Mouse (Mus musculus): Measurements from ENCODE around the gene Slc27a1.
A peak's percentile ranks its signal among the peaks of the same experiment; 100 is the strongest.

The Slc27a1 gene

GRCm38 (mm10) chr8:71625088-71625487 is 56.4 kb downstream of the Slc27a1 start:
- no peak for DNase-seq (ENCODE audit: low read depth)

- no peak for DNase-seq (ENCODE audit: low read depth)
These were observed 58.1 kb downstream of the Slc27a1 start for GRCm38 (mm10) chr8:71626753-71627152.

GRCm38 (mm10) chr8:71627265-71628099 is 58.8 kb downstream of the Slc27a1 start:
- DNase-seq (ENCODE audit: low read depth), result no peak

GRCm38 (mm10) chr8:71628396-71629095 is 59.9 kb downstream of the Slc27a1 start:
- no peak for DNase-seq (ENCODE audit: low read depth)

GRCm38 (mm10) chr8:71629096-71629697 is 60.5 kb downstream of the Slc27a1 start:
- DNase-seq (ENCODE audit: low read depth), result peak; percentile 79

GRCm38 (mm10) chr8:71629781-71630212 is 61.1 kb downstream of the Slc27a1 start:
- DNase-seq (ENCODE audit: low read depth), result no peak

GRCm38 (mm10) chr8:71630761-71631160 is 62.1 kb downstream of the Slc27a1 start:
- no peak for DNase-seq (ENCODE audit: low read depth)

GRCm38 (mm10) chr8:71631897-71632296 is 63.2 kb downstream of the Slc27a1 start:
- no peak for DNase-seq (ENCODE audit: low read depth)

- no peak for DNase-seq (ENCODE audit: low read depth)
These were observed 64.5 kb downstream of the Slc27a1 start for GRCm38 (mm10) chr8:71633164-71633563.

- peak; percentile 78 for DNase-seq (ENCODE audit: low read depth)
These were observed 65.4 kb downstream of the Slc27a1 start for GRCm38 (mm10) chr8:71633981-71634667.

Measured in c-Kit-positive CD71-positive TER-119-negative erythroid progenitor cells, embryonic 14.5 days (primary cell).